Mouse (Mus musculus) heart, postnatal 25 days (tissue): ENCODE measurements at regions not wholly inside any gene's neighbourhood (a gene's known extent, or its start where the extent isn't known, plus 50 kb on each side); places are given as distances from the start of the nearest gene placed in this dataset.

Experiments used
- DNase-seq: peaks from one replicate; pipeline ENCODE4 v3.0.0; 2022; ENCODE audit warnings: low spot score
- intact Hi-C: fragments of 180-260 bp; cut with DNase I; formaldehyde crosslinking; loops from one replicate; pipeline ENCODE4 v1.15.1; 2025

GRCm38 (mm10) chr9:22937686-22938391 lies 285.0 kb upstream of the Bmper start:
- intact Hi-C loops, result no loop called here

GRCm38 (mm10) chr9:22944992-22945391 lies 277.9 kb upstream of the Bmper start:
- intact Hi-C loops, result no loop called here
- DNase-seq, result no peak

More at GRCm38 (mm10) chr9:22937686-22938391, 285.0 kb upstream of the Bmper start:
- DNase-seq, result no peak

GRCm38 (mm10) chr9:22945426-22945955 lies 277.4 kb upstream of the Bmper start:
- peak; percentile 26 for DNase-seq
- intact Hi-C loops, result no loop called here

GRCm38 (mm10) chr9:22952571-22953442 lies 270.1 kb upstream of the Bmper start:
- intact Hi-C loops, result no loop called here
- no peak for DNase-seq

- intact Hi-C loops, result no loop called here
- no peak for DNase-seq
Observed at GRCm38 (mm10) chr9:22962269-22962815, 260.5 kb upstream of the Bmper start.

GRCm38 (mm10) chr9:22971312-22971711 lies 251.6 kb upstream of the Bmper start:
- intact Hi-C loops, result no loop called here
- DNase-seq, result no peak

GRCm38 (mm10) chr9:22976748-22977147 lies 246.1 kb upstream of the Bmper start:
- intact Hi-C loops, result no loop called here
- DNase-seq, result no peak

GRCm38 (mm10) chr9:22979627-22980026 lies 243.2 kb upstream of the Bmper start:
- intact Hi-C loops, result no loop called here
- DNase-seq, result no peak

GRCm38 (mm10) chr9:22989508-22989907 lies 233.4 kb upstream of the Bmper start:
- intact Hi-C loops, result no loop called here
- no peak for DNase-seq

- intact Hi-C loops, result no loop called here
- DNase-seq, result no peak
Observed at GRCm38 (mm10) chr9:22993531-22993930, 229.3 kb upstream of the Bmper start.

- intact Hi-C loops, result no loop called here
- DNase-seq, result no peak
Observed at GRCm38 (mm10) chr9:22995564-22995963, 227.3 kb upstream of the Bmper start.

GRCm38 (mm10) chr9:22998306-22998705 lies 224.6 kb upstream of the Bmper start:
- DNase-seq, result no peak
- intact Hi-C loops, result no loop called here

GRCm38 (mm10) chr9:22999181-22999580 lies 223.7 kb upstream of the Bmper start:
- DNase-seq, result no peak
- intact Hi-C loops, result no loop called here

GRCm38 (mm10) chr9:23000200-23000599 lies 222.7 kb upstream of the Bmper start:
- no peak for DNase-seq
- intact Hi-C loops, result no loop called here

GRCm38 (mm10) chr9:23003195-23004061 lies 219.4 kb upstream of the Bmper start:
- intact Hi-C loops, result no loop called here
- DNase-seq, result no peak

GRCm38 (mm10) chr9:23005005-23005404 lies 217.9 kb upstream of the Bmper start:
- DNase-seq, result no peak
- intact Hi-C loops, result no loop called here

GRCm38 (mm10) chr9:23009462-23010183 lies 213.3 kb upstream of the Bmper start:
- intact Hi-C loops, result loop anchor here (10.0 kb wide), 1 partner anchor 295 kb away; no protein-coding TSS in a partner anchor
- DNase-seq, result no peak

GRCm38 (mm10) chr9:23011316-23011959 lies 211.4 kb upstream of the Bmper start:
- DNase-seq, result no peak
- intact Hi-C loops, result loop anchor here (10.0 kb wide), 1 partner anchor 297 kb away; no protein-coding TSS in a partner anchor
